10 mouse cellular contexts compared by ENCODE assay signal in genomic region chr11:56105632-56106031, GRCm38 (mm10).
DNase-seq lines count a peak whose midpoint lies in the region; ATAC-seq and TF ChIP-seq lines count a peak whose summit lies in the region.
"Had no signal": no experiment of that assay in that cellular context is flagged by ENCODE, and none has a peak within 500 bp of the region (broad histone marks: within the 10 kb centered on the region; RNA-seq: fewer than 3 reads in every experiment).

No protein-coding gene starts in this region.

- H3K27me3 ChIP-seq in kidney, postnatal 0 days (ENCODE audit: insufficient read depth, low read length): no peaks in the 10 kb centered on the region
- H3K27me3 ChIP-seq in kidney, embryonic 16.5 days (ENCODE audit: insufficient read depth, low read length): no peaks in the 10 kb centered on the region
- H3K27me3 ChIP-seq: megakaryocyte, embryonic 14.5 days had no signal

- H3K9me3 ChIP-seq in kidney, postnatal 0 days (replicated peaks; ENCODE audit: low read length): no peaks in the 10 kb centered on the region
- H3K9me3 ChIP-seq in kidney, embryonic 16.5 days (ENCODE audit: low read length): no peaks in the 10 kb centered on the region
- H3K9me3 ChIP-seq: megakaryocyte, embryonic 14.5 days had no signal

- WGBS in kidney, postnatal 0 days: 24% methylated on average over 4 of the region's 4 CpGs
- 26% methylated on average over 4 of the region's 4 CpGs for WGBS in kidney, embryonic 16.5 days

- no peak overlapping the region for H3K27ac ChIP-seq in kidney, postnatal 0 days
- no peak overlapping the region for H3K27ac ChIP-seq in kidney, embryonic 16.5 days (ENCODE audit: low read length)

- no peak overlapping the region for H3K4me3 ChIP-seq in kidney, postnatal 0 days (replicated peaks; ENCODE audit: low read depth, low read length)
- no peak overlapping the region for H3K4me3 ChIP-seq in kidney, embryonic 16.5 days (ENCODE audit: low read length)
- H3K4me3 ChIP-seq: erythroblast, embryonic 14.5 days; megakaryocyte, embryonic 14.5 days had no signal

- H3K4me2 ChIP-seq in kidney, postnatal 0 days (ENCODE audit: low read length): no peak overlapping the region
- H3K4me2 ChIP-seq in kidney, embryonic 16.5 days (replicated peaks; ENCODE audit: low read depth, low read length): no peak overlapping the region

- no peaks in the 10 kb centered on the region for H3K36me3 ChIP-seq in kidney, postnatal 0 days (ENCODE audit: insufficient read depth, low read length)
- H3K36me3 ChIP-seq in kidney, embryonic 16.5 days (ENCODE audit: insufficient read depth, low read length): no peaks in the 10 kb centered on the region

- no peak for ATAC-seq in kidney, postnatal 0 days (replicated peaks; ENCODE audit: low FRiP score, low read depth)
- ATAC-seq in kidney, embryonic 16.5 days (ENCODE audit: low FRiP score, low TSS enrichment): no peak

- no peak overlapping the region for H3K9ac ChIP-seq in kidney, postnatal 0 days (ENCODE audit: low read depth, low read length)
- no peak overlapping the region for H3K9ac ChIP-seq in kidney, embryonic 16.5 days (replicated peaks; ENCODE audit: low read length)

- TF ChIP-seq CTCF in kidney, postnatal 0 days (IDR thresholded peaks at IDR 0.05; ENCODE audit: low read depth): peak; percentile 86

- no peaks in the 10 kb centered on the region for H3K4me1 ChIP-seq in kidney, postnatal 0 days (replicated peaks; ENCODE audit: insufficient read depth, low read length)
- H3K4me1 ChIP-seq in kidney, embryonic 16.5 days (ENCODE audit: insufficient read depth, low read length): no peaks in the 10 kb centered on the region

- peak; percentile 66 for DNase-seq in kidney, postnatal 0 days (ENCODE audit: low spot score)
- peak; percentile 66 for DNase-seq in R1 (ENCODE audit: low read depth, low spot score)
- peak; percentile 51 for DNase-seq in cerebellum, adult 8-10 months
- DNase-seq in heart, postnatal 10 days: peak; percentile 35 to 64
- DNase-seq in left cerebral cortex, postnatal 14 days (ENCODE audit: low spot score in 2 of 2): peak; percentile 79 to 86
- DNase-seq in retina, postnatal 7 days (ENCODE audit: low read depth, low spot score): peak; percentile 56
- no peak for DNase-seq in spleen, adult 12 weeks (ENCODE audit: low spot score)

- intact Hi-C loops in heart, postnatal 10 days (cut with DNase I): loop anchor here (5.0 kb wide), 1 partner anchor 93 kb away; no protein-coding TSS in a partner anchor
- intact Hi-C loops in left cerebral cortex, postnatal 14 days (cut with DNase I): no loop called here
